Mouse (Mus musculus) MEL (cell line): ENCODE results near the gene Sorcs2. TPM values are rescaled to one million over a fixed set of nuclear protein-coding genes. Genes with fewer than 3 reads are reported as not detected.

ENCODE experiments used
- DNase-seq: peaks from one replicate; pipeline ENCODE4 v3.0.0; 2011; ENCODE audit warnings: low read depth, low spot score
- H3K27ac ChIP-seq: 2 replicates; pipeline ENCODE4 v1.5.1; 2012; ENCODE audit warnings: low read depth, mild to moderate bottlenecking, control low read depth, low read length, moderate library complexity; ENCODE audit not compliant: control insufficient read depth
- H3K27me3 ChIP-seq, 2 experiments: fragments of 150-350 bp in 1 of 2; sonication (generic) in 1 of 2; 2 replicates each; pipeline ENCODE4 v1.6.1; 2012; ENCODE audit warnings: low read length in 2 of 2, mild to moderate bottlenecking in 2 of 2, improper control_type of control experiment in 1 of 2, moderate library complexity in 1 of 2; ENCODE audit not compliant: insufficient read depth in 2 of 2, control insufficient read depth in 1 of 2
- H3K36me3 ChIP-seq, 2 experiments: 2 replicates each; pipeline ENCODE4 v1.6.1; 2012 to 2014; ENCODE audit warnings: low read length in 2 of 2, improper control_type of control experiment in 1 of 2, inconsistent platforms in 1 of 2, mild to moderate bottlenecking in 1 of 2; ENCODE audit not compliant: insufficient read depth in 2 of 2, control insufficient read depth in 1 of 2
- H3K4me1 ChIP-seq, 2 experiments: fragments of 150-350 bp in 1 of 2; sonication (generic) in 1 of 2; 2 replicates each; pipeline ENCODE4 v1.6.1; 2012; ENCODE audit warnings: low read length in 2 of 2, improper control_type of control experiment in 1 of 2, mild to moderate bottlenecking in 1 of 2; ENCODE audit not compliant: insufficient read depth in 2 of 2, control insufficient read depth in 1 of 2
- H3K4me3 ChIP-seq, 2 experiments: fragments of 150-350 bp in 1 of 2; sonication (generic) in 1 of 2; 2 replicates each; pipeline ENCODE4 v1.5.1; 2012; ENCODE audit warnings: low read depth in 2 of 2, low read length in 2 of 2, mild to moderate bottlenecking in 2 of 2, moderate library complexity in 2 of 2, control low read depth in 1 of 2, improper control_type of control experiment in 1 of 2; ENCODE audit not compliant: control insufficient read depth in 1 of 2, insufficient read depth in 1 of 2
- H3K79me2 ChIP-seq: 2 replicates; pipeline ENCODE4 v1.6.1; 2012; ENCODE audit warnings: mild to moderate bottlenecking, low read length, moderate library complexity; ENCODE audit not compliant: control insufficient read depth, poor library complexity, insufficient read depth
- H3K9ac ChIP-seq: 2 replicates; pipeline ENCODE4 v1.6.1; 2012; ENCODE audit warnings: low read depth, mild to moderate bottlenecking, control low read depth, low read length, moderate library complexity; ENCODE audit not compliant: control insufficient read depth, poor library complexity, severe bottlenecking
- H3K9me3 ChIP-seq: fragments of 150-350 bp; sonication (generic); replicated peaks from 2 replicates; pipeline ENCODE4 v1.6.1; 2012; ENCODE audit warnings: mild to moderate bottlenecking, low read length, improper control_type of control experiment, moderate library complexity; ENCODE audit not compliant: insufficient read depth
- CTCF ChIP-seq, 3 experiments: IDR thresholded peaks in 2 of 3; conservative IDR thresholded peaks in 1 of 3; 2 replicates each; pipeline ENCODE4 v1.5.1; 2011 to 2012; ENCODE audit warnings: low read length in 3 of 3, low read depth in 2 of 3, mild to moderate bottlenecking in 2 of 3, improper control_type of control experiment in 1 of 3, inconsistent platforms in 1 of 3, mixed read lengths in 1 of 3, moderate library complexity in 1 of 3; ENCODE audit not compliant: control insufficient read depth in 1 of 3, insufficient read depth in 1 of 3, poor library complexity in 1 of 3, severe bottlenecking in 1 of 3
- E2F4 ChIP-seq: IDR thresholded peaks from 2 replicates; pipeline ENCODE4 v1.6.1; 2011; ENCODE audit warnings: low read depth, low read length, improper control_type of control experiment, borderline replicate concordance
- EP300 ChIP-seq, 2 experiments: IDR thresholded peaks; 2 replicates each; pipeline ENCODE4 v1.6.1; 2011; ENCODE audit warnings: improper control_type of control experiment in 2 of 2, low read length in 2 of 2, low read depth in 1 of 2, mild to moderate bottlenecking in 1 of 2
- ETS1 ChIP-seq: IDR thresholded peaks from 2 replicates; pipeline ENCODE4 v1.6.1; 2012; ENCODE audit warnings: low read depth, mild to moderate bottlenecking, inconsistent platforms, low read length, improper control_type of control experiment, moderate library complexity
- GATA1 ChIP-seq: IDR thresholded peaks from 2 replicates; pipeline ENCODE4 v1.6.1; 2011; ENCODE audit warnings: low read depth, low read length, improper control_type of control experiment
- JUND ChIP-seq: IDR thresholded peaks from 2 replicates; pipeline ENCODE4 v1.6.1; 2011; ENCODE audit warnings: low read depth, mild to moderate bottlenecking, improper control_type of control experiment, low read length
- KAT2A ChIP-seq: conservative IDR thresholded peaks from 2 replicates; pipeline ENCODE4 v1.6.1; 2012; ENCODE audit warnings: low read depth, low read length, improper control_type of control experiment, inconsistent platforms
- MAX ChIP-seq: IDR thresholded peaks from 2 replicates; pipeline ENCODE4 v1.6.1; 2011; ENCODE audit warnings: low read length, improper control_type of control experiment
- MXI1 ChIP-seq: IDR thresholded peaks from 2 replicates; pipeline ENCODE4 v1.6.1; 2011; ENCODE audit warnings: mild to moderate bottlenecking, low read depth, low read length, improper control_type of control experiment
- MYB ChIP-seq: IDR thresholded peaks from 2 replicates; pipeline ENCODE4 v1.6.1; 2011; ENCODE audit warnings: mild to moderate bottlenecking, low read depth, low read length, improper control_type of control experiment
- MYC ChIP-seq: IDR thresholded peaks from 2 replicates; pipeline ENCODE4 v1.6.1; 2011; ENCODE audit warnings: low read depth, mild to moderate bottlenecking, low read length, improper control_type of control experiment, moderate library complexity
- NELFE ChIP-seq: IDR thresholded peaks from 2 replicates; pipeline ENCODE4 v1.6.1; 2011; ENCODE audit warnings: low read depth, low read length, improper control_type of control experiment
- NRF1 ChIP-seq: IDR thresholded peaks from 2 replicates; pipeline ENCODE4 v1.6.1; 2014; ENCODE audit warnings: low read depth, mild to moderate bottlenecking, inconsistent platforms, low read length, improper control_type of control experiment, moderate library complexity; ENCODE audit not compliant: poor library complexity, insufficient read depth, severe bottlenecking
- POLR2AphosphoS2 ChIP-seq: IDR thresholded peaks from 2 replicates; pipeline ENCODE4 v1.6.1; 2011; ENCODE audit warnings: low read length, improper control_type of control experiment
- SIN3A ChIP-seq: IDR thresholded peaks from 2 replicates; pipeline ENCODE4 v1.6.1; 2012; ENCODE audit warnings: low read length, improper control_type of control experiment, inconsistent platforms
- TAL1 ChIP-seq: IDR thresholded peaks from 2 replicates; pipeline ENCODE4 v1.6.1; 2012; ENCODE audit warnings: mild to moderate bottlenecking, inconsistent platforms, low read length, moderate library complexity, mixed read lengths
- TBP ChIP-seq: IDR thresholded peaks from 2 replicates; pipeline ENCODE4 v1.8.0; 2011; ENCODE audit warnings: low read depth, low read length, improper control_type of control experiment
- TCF12 ChIP-seq: IDR thresholded peaks from 2 replicates; pipeline ENCODE4 v1.6.1; 2014; ENCODE audit warnings: low read depth, mild to moderate bottlenecking, inconsistent platforms, low read length, improper control_type of control experiment, moderate library complexity
- ZC3H11A ChIP-seq: IDR thresholded peaks from 2 replicates; pipeline ENCODE4 v1.6.1; 2012; ENCODE audit warnings: low read depth, mild to moderate bottlenecking, inconsistent platforms, low read length, improper control_type of control experiment
- ZMIZ1 ChIP-seq: IDR thresholded peaks from 2 replicates; pipeline ENCODE4 v1.6.1; 2012; ENCODE audit warnings: low read depth, mild to moderate bottlenecking, inconsistent platforms, low read length, improper control_type of control experiment, moderate library complexity
- polyA plus RNA-seq, 2 experiments: library from polyadenylated mRNA; stranded (reverse) in 1 of 2; unstranded in 1 of 2; fragments of >175 nt in 1 of 2; fragments of >200 nt in 1 of 2; gene quantifications; 2 replicates each; pipeline versions ENCODE4 v1.2.1 to v1.2.4; 2012; ENCODE audit warnings: low replicate concordance in 2 of 2, low read depth in 1 of 2; ENCODE audit not compliant: insufficient read length in 2 of 2, insufficient read depth in 1 of 2, missing spikeins in 1 of 2
- total RNA-seq: library from RNA; depleted of rRNA; stranded (reverse); fragments of 300-350 nt; gene quantifications from 2 replicates; pipeline ENCODE4 v1.2.3, GENCODE M21; 2012

Sorcs2 gene
- total and polyA plus RNA-seq, 3 experiments, result not detected

DNA sequence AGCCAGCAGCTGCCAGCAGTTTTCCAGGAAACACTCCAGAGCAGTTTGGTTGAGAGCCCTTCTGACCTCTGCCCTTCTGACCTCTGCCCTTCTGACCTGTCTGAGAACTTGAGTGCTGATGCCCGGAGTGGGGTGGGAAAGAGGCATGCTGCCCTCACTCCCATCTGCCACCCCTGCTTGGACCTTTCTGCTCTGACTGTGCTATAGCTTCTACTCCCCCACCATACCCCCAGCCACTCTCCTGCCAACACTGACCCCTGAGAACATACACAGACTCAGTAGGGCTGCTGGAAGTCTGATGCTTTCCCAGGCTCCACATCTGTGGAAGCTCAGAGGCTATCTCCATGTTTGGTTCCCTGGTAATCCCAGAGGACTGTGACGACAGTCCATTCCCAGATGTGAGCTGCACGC lies 277.0 kb downstream of the Sorcs2 start:
- H3K79me2 ChIP-seq, result no peaks in the 10 kb centered on the region
- no peaks in the 10 kb centered on the region for H3K4me1 ChIP-seq
- no peak overlapping the region for H3K9ac ChIP-seq
- H3K9me3 ChIP-seq, result no peaks in the 10 kb centered on the region
- H3K27me3 ChIP-seq, result no peaks in the 10 kb centered on the region
- no peak overlapping the region for H3K4me3 ChIP-seq
- H3K27ac ChIP-seq, result no peak overlapping the region
- TF ChIP-seq NRF1, result no peak
- no peak for TF ChIP-seq KAT2A
- TF ChIP-seq ZC3H11A, result no peak
- TF ChIP-seq TAL1, result no peak
- no peak for TF ChIP-seq MYC
- TF ChIP-seq GATA1, result no peak
- no peak for TF ChIP-seq JUND
- no peak for TF ChIP-seq NELFE
- no peak for TF ChIP-seq TBP
- TF ChIP-seq EP300 (IDR thresholded peaks at IDR 0.05; ENCODE audit: low read depth in 1 of 2, low read length in 2 of 2), result no peak
- TF ChIP-seq CTCF (IDR thresholded peaks at IDR 0.05 in 2 of 3, conservative IDR thresholded peaks at IDR 0.05 in 1 of 3; ENCODE audit: control insufficient read depth in 1 of 3, insufficient read depth in 1 of 3, low read depth in 2 of 3, low read length in 3 of 3, poor library complexity in 1 of 3, severe bottlenecking in 1 of 3), result no peak
- no peak for TF ChIP-seq TCF12
- TF ChIP-seq ETS1, result no peak
- TF ChIP-seq MXI1, result no peak
- TF ChIP-seq ZMIZ1, result no peak
- no peak for TF ChIP-seq POLR2AphosphoS2
- TF ChIP-seq SIN3A, result no peak
- DNase-seq, result no peak
- no peaks in the 10 kb centered on the region for H3K36me3 ChIP-seq

DNA sequence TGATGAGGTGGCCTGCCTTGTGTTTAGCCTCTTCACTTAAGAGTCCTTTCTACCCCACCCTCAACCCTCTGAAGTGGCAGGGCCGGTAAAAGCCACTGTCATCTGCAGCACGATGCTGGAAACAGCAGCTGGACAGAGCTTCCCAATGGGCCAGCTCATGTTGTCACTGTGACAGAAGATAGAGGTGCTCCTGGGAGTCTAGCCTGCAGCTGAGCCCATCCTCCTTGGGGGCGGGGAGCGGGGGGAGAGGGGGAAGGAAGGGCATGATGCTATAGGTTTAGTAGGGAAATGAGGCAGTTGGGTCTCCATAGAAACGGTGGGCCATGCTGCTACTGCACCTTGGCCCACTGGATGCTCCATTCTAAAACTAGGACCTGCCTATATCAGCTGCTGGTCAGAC lies 279.9 kb downstream of the Sorcs2 start:
- Histone ChIP-seq H3K4me3 (no peak overlapping the region), H3K4me1 (no peaks in the 10 kb centered on the region), H3K27me3 (no peaks in the 10 kb centered on the region), H3K27ac (no peak overlapping the region), H3K79me2 (no peaks in the 10 kb centered on the region), H3K36me3 (no peaks in the 10 kb centered on the region), H3K9me3 (no peaks in the 10 kb centered on the region), H3K9ac (no peak overlapping the region)
- DNase-seq, result no peak
- TF ChIP-seq MAX (no peak), MYB (no peak), TCF12 (no peak), MXI1 (no peak), E2F4 (no peak), KAT2A (no peak)
